Mouse (Mus musculus): ENCODE data around the gene Psma6. TPM values are rescaled to one million over a fixed set of nuclear protein-coding genes. Genes with fewer than 3 reads are reported as not detected.
"Not testable (repeated sequence)": the region's sequence is repeated elsewhere in the genome, so short reads cannot be mapped to it uniquely, and the experiment has no call there.

Gene Psma6
- total RNA-seq, 1 experiment from 2014 or later, result 326 TPM

- ATAC-seq (replicated peaks; ENCODE audit: low read depth, poor library complexity, severe bottlenecking), result peak; percentile 80
Measured at GRCm38 (mm10) chr12:55389132-55390081, 5.4 kb downstream of the Psma6 start.

- ATAC-seq (replicated peaks; ENCODE audit: low read depth, poor library complexity, severe bottlenecking), result no peak
Measured at GRCm38 (mm10) chr12:55392120-55392519, 8.1 kb downstream of the Psma6 start.

GRCm38 (mm10) chr12:55392733-55393577 is 8.9 kb downstream of the Psma6 start:
- no peak for ATAC-seq (replicated peaks; ENCODE audit: low read depth, poor library complexity, severe bottlenecking)

GRCm38 (mm10) chr12:55395601-55396000 is 11.6 kb downstream of the Psma6 start:
- ATAC-seq (replicated peaks; ENCODE audit: low read depth, poor library complexity, severe bottlenecking), result not testable (repeated sequence)

GRCm38 (mm10) chr12:55396536-55396935 is 12.5 kb downstream of the Psma6 start:
- no peak for ATAC-seq (replicated peaks; ENCODE audit: low read depth, poor library complexity, severe bottlenecking)

- no peak for ATAC-seq (replicated peaks; ENCODE audit: low read depth, poor library complexity, severe bottlenecking)
Measured at GRCm38 (mm10) chr12:55397544-55398239, 13.7 kb downstream of the Psma6 start.

- peak; percentile 94 for ATAC-seq (replicated peaks; ENCODE audit: low read depth, poor library complexity, severe bottlenecking)
Measured at GRCm38 (mm10) chr12:55398240-55399127, 14.5 kb downstream of the Psma6 start.

GRCm38 (mm10) chr12:55399128-55399677 is 15.2 kb downstream of the Psma6 start:
- peak; percentile 17 for ATAC-seq (replicated peaks; ENCODE audit: low read depth, poor library complexity, severe bottlenecking)

GRCm38 (mm10) chr12:55407888-55408287 is 23.9 kb downstream of the Psma6 start:
- ATAC-seq (replicated peaks; ENCODE audit: low read depth, poor library complexity, severe bottlenecking), result no peak

- ATAC-seq (replicated peaks; ENCODE audit: low read depth, poor library complexity, severe bottlenecking), result no peak
Measured at GRCm38 (mm10) chr12:55415255-55415654, 31.2 kb downstream of the Psma6 start.

GRCm38 (mm10) chr12:55415762-55416161 is 31.7 kb downstream of the Psma6 start:
- no peak for ATAC-seq (replicated peaks; ENCODE audit: low read depth, poor library complexity, severe bottlenecking)

- ATAC-seq (replicated peaks; ENCODE audit: low read depth, poor library complexity, severe bottlenecking), result no peak
Measured at GRCm38 (mm10) chr12:55420220-55420619, 36.2 kb downstream of the Psma6 start.

- peak; percentile 72 for ATAC-seq (replicated peaks; ENCODE audit: low read depth, poor library complexity, severe bottlenecking)
Measured at GRCm38 (mm10) chr12:55422057-55422456, 38.0 kb downstream of the Psma6 start.

- ATAC-seq (replicated peaks; ENCODE audit: low read depth, poor library complexity, severe bottlenecking), result no peak
Measured at GRCm38 (mm10) chr12:55426300-55426699, 42.3 kb downstream of the Psma6 start.

GRCm38 (mm10) chr12:55429201-55429600 is 45.2 kb downstream of the Psma6 start:
- no peak for ATAC-seq (replicated peaks; ENCODE audit: low read depth, poor library complexity, severe bottlenecking)

- no peak for ATAC-seq (replicated peaks; ENCODE audit: low read depth, poor library complexity, severe bottlenecking)
Measured at GRCm38 (mm10) chr12:55429956-55430355, 45.9 kb downstream of the Psma6 start.

- ATAC-seq (replicated peaks; ENCODE audit: low read depth, poor library complexity, severe bottlenecking), result no peak
Measured at GRCm38 (mm10) chr12:55432284-55432919, 48.4 kb downstream of the Psma6 start.

GRCm38 (mm10) chr12:55432920-55433284 is 48.9 kb downstream of the Psma6 start:
- no peak for ATAC-seq (replicated peaks; ENCODE audit: low read depth, poor library complexity, severe bottlenecking)

Data from common myeloid progenitor, adult 5-6 weeks (primary cell).